Mouse (Mus musculus): Measurements from ENCODE around the gene Rbbp7. TPM values are rescaled to one million over a fixed set of nuclear protein-coding genes. Genes with fewer than 3 reads are reported as not detected.

Rbbp7 gene
- polyA plus RNA-seq, 1 experiment from 2014 or later = 591 TPM

DNA sequence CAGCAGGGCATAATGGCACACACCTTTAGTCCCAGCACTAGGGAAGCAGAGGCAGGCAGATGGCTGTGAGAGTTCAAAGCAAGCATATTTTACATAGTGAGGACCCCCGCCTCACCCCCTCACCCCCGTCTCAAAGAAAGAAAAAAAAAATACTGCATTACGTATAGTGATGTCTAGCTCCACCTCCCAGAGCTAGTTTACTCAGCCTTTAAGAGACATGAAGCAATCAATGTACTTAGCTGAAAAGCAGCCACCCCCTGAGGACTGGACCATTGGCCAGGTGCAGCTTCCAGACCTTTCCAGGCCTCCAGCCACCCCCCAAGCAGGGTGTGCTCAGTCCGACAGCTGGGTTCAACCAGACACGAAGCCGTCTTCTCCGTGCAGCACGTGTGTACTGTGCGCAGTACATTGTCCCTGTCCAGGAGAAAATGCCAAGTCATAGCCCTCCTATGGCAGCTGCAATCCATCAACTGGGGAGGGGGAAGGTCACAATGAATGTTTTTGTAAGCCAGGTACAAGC, 24.0 kb upstream of the Rbbp7 start:
- H3K4me3 ChIP-seq (replicated peaks; ENCODE audit: low read length) = peak overlapping the region; percentile 46
- WGBS = 31% methylated on average over 9 of the region's 9 CpGs

DNA sequence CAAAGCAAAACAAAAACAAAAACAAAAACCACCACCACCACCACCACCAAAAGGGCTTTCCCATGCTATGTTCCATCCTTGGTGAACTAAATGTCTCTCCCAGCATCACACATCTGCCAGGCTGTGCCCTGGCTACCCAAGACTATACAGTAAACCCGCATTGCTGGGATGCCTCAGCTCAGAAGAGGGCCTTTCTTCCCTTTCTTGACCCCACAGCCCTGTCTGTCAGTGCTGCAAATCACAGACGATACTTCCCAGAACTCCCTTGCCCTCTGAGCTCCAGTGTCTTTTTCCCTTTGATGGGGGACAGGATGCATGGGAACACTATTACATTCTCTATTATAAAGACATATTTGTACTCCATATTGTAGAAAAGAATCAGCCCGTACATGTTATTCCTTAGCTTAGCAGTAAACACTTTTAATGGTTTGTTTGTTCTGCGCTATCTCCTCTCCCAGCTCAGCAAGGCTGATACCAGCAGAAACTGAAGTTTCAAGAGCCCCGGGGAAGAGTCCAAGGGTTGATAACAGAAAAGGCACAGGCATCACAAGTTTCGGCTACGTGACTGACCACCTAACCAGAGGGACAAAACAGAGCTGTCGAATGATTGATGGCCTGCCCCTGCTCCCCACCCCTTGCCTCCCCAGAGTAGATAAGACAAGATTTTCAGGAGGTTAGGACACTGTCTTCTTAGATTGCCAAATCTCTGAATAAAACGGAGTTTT, 11.3 kb upstream of the Rbbp7 start:
- ATAC-seq (ENCODE audit: insufficient read depth, low FRiP score) = no peak
- Histone ChIP-seq H3K4me1 (ENCODE audit: control insufficient read depth, insufficient read depth, low read length) (no peaks in the 10 kb centered on the region), H3K9me3 (replicated peaks; ENCODE audit: control insufficient read depth, low read length) (no peaks in the 10 kb centered on the region), H3K4me3 (replicated peaks; ENCODE audit: low read length) (no peak overlapping the region), H3K9ac (ENCODE audit: low read length) (no peak overlapping the region), H3K36me3 (ENCODE audit: control insufficient read depth, insufficient read depth, low read length) (no peaks in the 10 kb centered on the region), H3K4me2 (ENCODE audit: low read depth, low read length) (no peak overlapping the region), H3K27me3 (ENCODE audit: control insufficient read depth, insufficient read depth, low read length) (no peaks in the 10 kb centered on the region), H3K27ac (ENCODE audit: low read length) (no peak overlapping the region)
- 41% methylated on average over 9 of the region's 9 CpGs for WGBS

More for the DNA sequence above, 24.0 kb upstream of the Rbbp7 start:
- Histone ChIP-seq H3K36me3 (ENCODE audit: control insufficient read depth, insufficient read depth, low read length) (no peaks in the 10 kb centered on the region), H3K9me3 (replicated peaks; ENCODE audit: control insufficient read depth, low read length) (no peaks in the 10 kb centered on the region), H3K27ac (ENCODE audit: low read length) (peak overlapping the region; percentile 95), H3K4me2 (ENCODE audit: low read depth, low read length) (peak overlapping the region; percentile 54), H3K27me3 (ENCODE audit: control insufficient read depth, insufficient read depth, low read length) (no peaks in the 10 kb centered on the region), H3K9ac (ENCODE audit: low read length) (peak overlapping the region; percentile 66), H3K4me1 (ENCODE audit: control insufficient read depth, insufficient read depth, low read length) (no peaks in the 10 kb centered on the region)
- ATAC-seq (ENCODE audit: insufficient read depth, low FRiP score) = peak; percentile 93

GRCm38 (mm10) chrX:162752418-162752817, 7.8 kb upstream of the Rbbp7 start:
- no peak overlapping the region for H3K4me3 ChIP-seq (replicated peaks; ENCODE audit: low read length)
- no peaks in the 10 kb centered on the region for H3K4me1 ChIP-seq (ENCODE audit: control insufficient read depth, insufficient read depth, low read length)
- no peak overlapping the region for H3K4me2 ChIP-seq (ENCODE audit: low read depth, low read length)
- ATAC-seq (ENCODE audit: insufficient read depth, low FRiP score) = no peak
- no peaks in the 10 kb centered on the region; the same call in 1 of the 2 replicates for H3K27me3 ChIP-seq (ENCODE audit: control insufficient read depth, insufficient read depth, low read length)
- no peaks in the 10 kb centered on the region for H3K9me3 ChIP-seq (replicated peaks; ENCODE audit: control insufficient read depth, low read length)
- WGBS = 86% methylated on average over 2 of the region's 2 CpGs
- no peak overlapping the region for H3K27ac ChIP-seq (ENCODE audit: low read length)
- H3K9ac ChIP-seq (ENCODE audit: low read length) = no peak overlapping the region
- H3K36me3 ChIP-seq (ENCODE audit: control insufficient read depth, insufficient read depth, low read length) = no peaks in the 10 kb centered on the region

- H3K27ac ChIP-seq (ENCODE audit: low read length) = no peak overlapping the region
- no peaks in the 10 kb centered on the region for H3K9me3 ChIP-seq (replicated peaks; ENCODE audit: control insufficient read depth, low read length)
- no peak overlapping the region for H3K4me2 ChIP-seq (ENCODE audit: low read depth, low read length)
- no peaks in the 10 kb centered on the region for H3K36me3 ChIP-seq (ENCODE audit: control insufficient read depth, insufficient read depth, low read length)
- H3K4me3 ChIP-seq (replicated peaks; ENCODE audit: low read length) = no peak overlapping the region
- ATAC-seq (ENCODE audit: insufficient read depth, low FRiP score) = no peak
- H3K27me3 ChIP-seq (ENCODE audit: control insufficient read depth, insufficient read depth, low read length) = no peaks in the 10 kb centered on the region; the same call in 1 of the 2 replicates
- H3K4me1 ChIP-seq (ENCODE audit: control insufficient read depth, insufficient read depth, low read length) = no peaks in the 10 kb centered on the region
- H3K9ac ChIP-seq (ENCODE audit: low read length) = no peak overlapping the region
- 79% methylated on average over 4 of the region's 4 CpGs for WGBS
These were observed 5.9 kb upstream of the Rbbp7 start for GRCm38 (mm10) chrX:162754314-162754713.

- H3K27ac ChIP-seq (ENCODE audit: low read length) = no peak overlapping the region
- no peaks in the 10 kb centered on the region for H3K36me3 ChIP-seq (ENCODE audit: control insufficient read depth, insufficient read depth, low read length)
- 62% methylated on average over 7 of the region's 7 CpGs for WGBS
- ATAC-seq (ENCODE audit: insufficient read depth, low FRiP score) = no peak
- no peak overlapping the region for H3K4me2 ChIP-seq (ENCODE audit: low read depth, low read length)
- H3K9ac ChIP-seq (ENCODE audit: low read length) = no peak overlapping the region
- no peaks in the 10 kb centered on the region for H3K4me1 ChIP-seq (ENCODE audit: control insufficient read depth, insufficient read depth, low read length)
- H3K4me3 ChIP-seq (replicated peaks; ENCODE audit: low read length) = no peak overlapping the region
- H3K9me3 ChIP-seq (replicated peaks; ENCODE audit: control insufficient read depth, low read length) = no peaks in the 10 kb centered on the region
- H3K27me3 ChIP-seq (ENCODE audit: control insufficient read depth, insufficient read depth, low read length) = no peaks in the 10 kb centered on the region; the same call in 1 of the 2 replicates
These were observed 4.1 kb upstream of the Rbbp7 start for GRCm38 (mm10) chrX:162756058-162756457.

DNA sequence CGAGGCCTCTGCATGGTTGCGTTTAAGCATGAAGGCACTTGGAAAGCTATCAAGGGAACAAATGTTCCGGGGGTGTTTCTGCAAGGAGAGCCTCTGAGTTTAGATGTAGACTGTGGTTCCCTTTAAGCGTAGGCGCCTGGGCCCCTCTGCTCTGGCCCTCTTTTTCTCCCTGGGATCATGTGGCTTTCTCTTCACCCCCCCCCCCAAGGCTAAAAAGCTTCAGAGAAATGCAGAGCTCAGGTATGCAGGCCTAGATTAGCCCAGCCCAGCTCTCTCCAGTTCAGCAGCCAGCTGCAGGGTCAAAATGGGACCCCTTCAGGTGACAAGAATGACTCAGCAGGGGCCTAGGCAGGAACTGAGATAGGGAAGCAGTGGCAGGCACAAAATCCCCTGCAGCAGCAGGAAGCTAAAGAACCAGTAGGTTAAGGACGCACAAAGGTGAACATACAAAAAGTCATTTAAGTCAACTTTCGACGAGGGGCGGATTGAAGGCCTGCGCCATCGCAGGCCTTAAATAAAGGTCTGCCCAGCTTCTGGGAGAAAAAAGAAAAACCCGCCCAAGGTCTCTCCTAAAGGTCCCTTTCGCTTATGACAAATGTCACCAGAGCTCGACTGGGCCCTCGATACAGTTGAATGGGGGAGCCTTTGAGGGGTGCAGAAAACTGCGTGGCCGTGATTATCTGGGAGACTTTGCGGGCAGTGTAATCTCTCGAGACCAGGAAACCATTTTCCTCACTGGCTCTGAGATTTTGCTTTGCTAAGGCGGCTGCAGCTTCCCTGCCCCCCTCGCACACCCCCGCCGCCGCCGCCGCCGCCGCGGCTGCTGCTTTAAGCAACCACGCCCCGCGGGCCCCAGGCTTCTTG, 719 bp upstream of the Rbbp7 start:
- H3K36me3 ChIP-seq (ENCODE audit: control insufficient read depth, insufficient read depth, low read length) = no peaks in the 10 kb centered on the region
- WGBS = 23% methylated on average over 32 of the region's 32 CpGs
- no peaks in the 10 kb centered on the region for H3K4me1 ChIP-seq (ENCODE audit: control insufficient read depth, insufficient read depth, low read length)
- H3K9ac ChIP-seq (ENCODE audit: low read length) = peak overlapping the region; percentile 73
- H3K4me3 ChIP-seq (replicated peaks; ENCODE audit: low read length) = peak overlapping the region; percentile 37
- no peak for ATAC-seq (ENCODE audit: insufficient read depth, low FRiP score)
- no peaks in the 10 kb centered on the region for H3K9me3 ChIP-seq (replicated peaks; ENCODE audit: control insufficient read depth, low read length)
- peak overlapping the region; percentile 93 for H3K27ac ChIP-seq (ENCODE audit: low read length)
- H3K27me3 ChIP-seq (ENCODE audit: control insufficient read depth, insufficient read depth, low read length) = no peaks in the 10 kb centered on the region
- H3K4me2 ChIP-seq (ENCODE audit: low read depth, low read length) = peak overlapping the region; percentile 46

- 21% methylated on average over 43 of the region's 50 CpGs for WGBS
- Histone ChIP-seq H3K9me3 (replicated peaks; ENCODE audit: control insufficient read depth, low read length) (no peaks in the 10 kb centered on the region), H3K4me3 (replicated peaks; ENCODE audit: low read length) (peak overlapping the region; percentile 74), H3K36me3 (ENCODE audit: control insufficient read depth, insufficient read depth, low read length) (no peaks in the 10 kb centered on the region), H3K27ac (ENCODE audit: low read length) (peak overlapping the region; percentile 98), H3K9ac (ENCODE audit: low read length) (peak overlapping the region; percentile 91), H3K4me1 (ENCODE audit: control insufficient read depth, insufficient read depth, low read length) (no peaks in the 10 kb centered on the region), H3K27me3 (ENCODE audit: control insufficient read depth, insufficient read depth, low read length) (no peaks in the 10 kb centered on the region), H3K4me2 (ENCODE audit: low read depth, low read length) (peak overlapping the region; percentile 57)
- ATAC-seq (ENCODE audit: insufficient read depth, low FRiP score) = no peak
These were observed 835 bp downstream of the Rbbp7 start for GRCm38 (mm10) chrX:162760958-162761515.

- peak overlapping the region; percentile 57 for H3K4me2 ChIP-seq (ENCODE audit: low read depth, low read length)
- H3K4me3 ChIP-seq (replicated peaks; ENCODE audit: low read length) = peak overlapping the region; percentile 74
- H3K9ac ChIP-seq (ENCODE audit: low read length) = peak overlapping the region; percentile 91
- H3K4me1 ChIP-seq (ENCODE audit: control insufficient read depth, insufficient read depth, low read length) = no peaks in the 10 kb centered on the region
- H3K9me3 ChIP-seq (replicated peaks; ENCODE audit: control insufficient read depth, low read length) = no peaks in the 10 kb centered on the region
- H3K36me3 ChIP-seq (ENCODE audit: control insufficient read depth, insufficient read depth, low read length) = no peaks in the 10 kb centered on the region
- H3K27me3 ChIP-seq (ENCODE audit: control insufficient read depth, insufficient read depth, low read length) = no peaks in the 10 kb centered on the region
- no peak overlapping the region for H3K27ac ChIP-seq (ENCODE audit: low read length)
- 23% methylated on average over 9 of the region's 9 CpGs for WGBS
- no peak for ATAC-seq (ENCODE audit: insufficient read depth, low FRiP score)
These were observed 1.7 kb downstream of the Rbbp7 start for GRCm38 (mm10) chrX:162761716-162762395.

Measured in stomach, embryonic 16.5 days (tissue).